Mouse (Mus musculus) ES-E14 (cell line): ENCODE measurements around the gene P2rx1. TPM values are rescaled to one million over a fixed set of nuclear protein-coding genes. Genes with fewer than 3 reads are reported as not detected.

ENCODE experiments used
- DNase-seq: peaks from one replicate; pipeline ENCODE4 v3.0.0-alpha.2; 2013; ENCODE audit warnings: low read depth, low spot score
- H3K27ac ChIP-seq: 2 replicates; pipeline ENCODE4 v1.5.1; 2012; ENCODE audit warnings: low read depth, mild to moderate bottlenecking, low read length, moderate library complexity, mixed read lengths; ENCODE audit not compliant: poor library complexity, insufficient read depth, severe bottlenecking
- H3K36me3 ChIP-seq: 2 replicates; pipeline ENCODE4 v1.6.1; 2012; ENCODE audit warnings: mild to moderate bottlenecking, low read length, moderate library complexity, mixed read lengths; ENCODE audit not compliant: control insufficient read depth, poor library complexity, insufficient read depth, severe bottlenecking
- H3K4me1 ChIP-seq, 2 experiments: fragments of 150-350 bp in 1 of 2; sonication (generic) in 1 of 2; 2 replicates each; pipeline ENCODE4 v1.6.1; 2012; ENCODE audit warnings: low read length in 2 of 2, mild to moderate bottlenecking in 1 of 2, mixed read lengths in 1 of 2; ENCODE audit not compliant: control insufficient read depth in 2 of 2, insufficient read depth in 2 of 2, poor library complexity in 1 of 2
- H3K4me3 ChIP-seq, 2 experiments: fragments of 150-350 bp in 1 of 2; sonication (generic) in 1 of 2; 2 replicates each; pipeline ENCODE4 v1.5.1; 2012; ENCODE audit warnings: low read length in 2 of 2, low read depth in 1 of 2, mild to moderate bottlenecking in 1 of 2, mixed read lengths in 1 of 2; ENCODE audit not compliant: insufficient read depth in 1 of 2, poor library complexity in 1 of 2, severe bottlenecking in 1 of 2
- H3K9ac ChIP-seq: 2 replicates; pipeline ENCODE4 v1.6.1; 2012; ENCODE audit warnings: low read depth, mild to moderate bottlenecking, low read length, mixed read lengths; ENCODE audit not compliant: poor library complexity, insufficient read depth, severe bottlenecking
- H3K9me3 ChIP-seq: fragments of 150-350 bp; sonication (generic); 2 replicates; pipeline ENCODE4 v1.6.1; 2012; ENCODE audit warnings: low read depth, mild to moderate bottlenecking, low read length; ENCODE audit not compliant: control insufficient read depth, insufficient read depth
- CHD2 ChIP-seq: IDR thresholded peaks from 2 replicates; pipeline ENCODE4 v1.6.1; 2014; ENCODE audit warnings: mild to moderate bottlenecking, low read depth, low read length, inconsistent platforms
- HCFC1 ChIP-seq: IDR thresholded peaks from 2 replicates; pipeline ENCODE4 v1.6.1; 2012; ENCODE audit warnings: low read length, inconsistent platforms, borderline replicate concordance; ENCODE audit not compliant: insufficient read depth
- MAFK ChIP-seq: IDR thresholded peaks from 2 replicates; pipeline ENCODE4 v1.6.1; 2014; ENCODE audit warnings: mild to moderate bottlenecking, low read depth, low read length, inconsistent platforms; ENCODE audit not compliant: insufficient read depth
- ZC3H11A ChIP-seq: IDR thresholded peaks from 2 replicates; pipeline ENCODE4 v1.6.1; 2012; ENCODE audit warnings: low read depth, mild to moderate bottlenecking, inconsistent platforms, low read length, borderline replicate concordance
- ZNF384 ChIP-seq: IDR thresholded peaks from 2 replicates; pipeline ENCODE4 v1.6.1; 2012; ENCODE audit warnings: low read depth, low read length, inconsistent platforms
- in situ Hi-C, 2 experiments: fragments of 600-800 bp; cut with MboI; formaldehyde crosslinking; loops; one replicate each; pipeline ENCODE4 v1.15.1; 2025; ENCODE audit warnings: low sequenced_read_pairs in 2 of 2, inconsistent platforms in 1 of 2; ENCODE audit not compliant: unreplicated experiment in 2 of 2
- total RNA-seq: library from RNA; depleted of rRNA; stranded (reverse); fragments of 300-350 nt; gene quantifications from 2 replicates; pipeline ENCODE4 v1.2.3, GENCODE M21; 2012

P2rx1 gene
- total RNA-seq, 1 experiment: 0.36 TPM

DNA sequence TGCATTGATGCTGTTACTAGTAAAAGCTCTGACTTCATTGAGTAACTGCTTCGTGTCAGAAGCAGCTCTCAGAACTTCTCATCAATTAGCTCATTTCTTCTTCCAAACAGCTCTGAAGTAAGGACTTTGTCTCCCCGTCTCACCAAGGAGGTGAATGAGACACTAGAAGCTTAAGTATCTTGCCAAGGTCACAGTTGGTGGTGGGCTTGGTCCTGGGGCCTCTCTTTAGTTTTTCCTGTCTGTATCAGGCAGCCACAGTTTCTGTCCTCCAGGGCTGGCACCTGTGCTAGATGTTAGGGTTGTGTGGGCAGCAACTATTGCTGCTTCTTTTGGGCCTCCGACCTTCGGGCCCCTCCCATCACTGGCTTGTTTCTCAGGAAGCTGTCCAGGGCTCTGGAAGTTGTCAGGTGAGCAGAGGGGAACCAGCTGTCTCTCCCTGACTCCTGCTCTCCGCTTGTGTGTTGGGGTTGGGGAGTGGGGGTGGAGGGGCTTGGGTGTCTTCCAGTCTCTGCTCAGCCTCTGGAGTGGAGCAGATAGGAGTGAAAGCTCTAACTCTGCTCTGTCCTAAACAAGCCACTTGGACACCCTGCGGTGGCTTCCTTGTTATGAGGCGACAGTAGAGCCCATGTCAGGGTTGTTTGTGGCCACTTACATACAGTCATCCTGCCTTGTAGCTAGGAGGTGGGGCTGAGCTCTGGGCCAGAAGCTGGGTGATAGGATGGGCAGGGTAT lies 35.7 kb upstream of the P2rx1 start:
- H3K36me3 ChIP-seq: no peaks in the 10 kb centered on the region
- H3K4me3 ChIP-seq: no peak overlapping the region
- H3K27ac ChIP-seq: no peak overlapping the region
- H3K9me3 ChIP-seq: no peaks in the 10 kb centered on the region
- TF ChIP-seq ZC3H11A: no peak
- no peak for TF ChIP-seq HCFC1
- TF ChIP-seq CHD2: no peak
- TF ChIP-seq MAFK: no peak
- TF ChIP-seq ZNF384: no peak
- in situ Hi-C loops: no loop called here
- no peak overlapping the region for H3K9ac ChIP-seq
- no peak for DNase-seq
- H3K4me1 ChIP-seq: peaks cover 4 to 12% of the 10 kb centered on the region in 2 experiments; a peak in 3 of 4 replicates

DNA sequence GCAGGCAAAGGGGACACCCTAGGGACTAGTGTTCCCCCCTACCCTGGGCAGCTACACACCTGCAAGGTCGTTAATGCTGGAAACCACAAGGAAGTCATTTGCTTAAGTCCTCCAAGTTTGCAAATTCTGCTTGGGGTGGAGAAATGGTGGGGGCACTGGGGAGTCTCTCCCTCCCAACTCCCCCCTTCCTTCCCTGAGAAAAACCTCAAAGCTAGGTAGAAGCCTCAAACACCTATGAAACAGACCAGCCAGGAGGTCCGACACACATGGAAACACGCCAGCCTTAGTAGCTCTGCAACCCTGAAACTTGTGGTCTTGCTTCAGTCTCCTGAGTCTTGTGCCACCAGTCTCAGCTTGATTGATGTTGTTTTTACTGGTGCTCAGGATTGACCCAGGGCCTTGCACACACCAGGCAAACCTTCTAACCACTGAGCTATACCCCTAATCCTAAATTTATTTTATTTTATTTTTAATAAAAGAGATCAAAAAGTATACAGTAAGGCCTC lies 35.1 kb upstream of the P2rx1 start:
- Histone ChIP-seq H3K36me3 (no peaks in the 10 kb centered on the region), H3K4me1 (peaks cover 4 to 12% of the 10 kb centered on the region in 2 experiments; a peak in 3 of 4 replicates), H3K4me3 (no peak overlapping the region), H3K9ac (no peak overlapping the region), H3K27ac (no peak overlapping the region), H3K9me3 (no peaks in the 10 kb centered on the region)
- no peak for TF ChIP-seq CHD2
- TF ChIP-seq MAFK: no peak
- TF ChIP-seq ZNF384: no peak
- TF ChIP-seq HCFC1: no peak
- no peak for TF ChIP-seq ZC3H11A
- in situ Hi-C loops: no loop called here
- no peak for DNase-seq

DNA sequence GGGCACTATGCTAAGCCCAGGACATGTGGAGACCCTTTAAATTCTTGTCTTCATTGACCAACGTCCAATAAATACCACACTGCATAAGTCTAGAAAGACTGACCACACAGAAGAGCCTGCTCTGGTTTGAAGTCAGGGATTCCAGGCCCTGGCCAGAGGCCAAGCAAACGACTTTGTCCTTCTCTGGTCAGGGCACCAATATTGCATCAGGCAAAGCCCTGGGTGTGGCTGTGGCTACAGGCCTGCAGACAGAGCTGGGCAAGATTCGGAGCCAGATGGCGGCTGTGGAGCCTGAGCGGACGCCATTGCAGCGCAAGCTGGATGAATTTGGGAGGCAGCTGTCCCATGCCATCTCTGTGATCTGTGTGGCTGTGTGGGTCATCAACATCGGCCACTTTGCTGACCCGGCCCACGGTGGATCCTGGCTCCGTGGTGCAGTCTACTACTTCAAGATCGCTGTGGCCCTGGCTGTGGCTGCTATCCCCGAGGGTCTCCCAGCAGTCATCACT lies 23.9 kb upstream of the P2rx1 start:
- in situ Hi-C loops: no loop called here
- TF ChIP-seq ZNF384: no peak
- no peak for TF ChIP-seq HCFC1
- no peak for TF ChIP-seq ZC3H11A
- TF ChIP-seq CHD2: no peak

DNA sequence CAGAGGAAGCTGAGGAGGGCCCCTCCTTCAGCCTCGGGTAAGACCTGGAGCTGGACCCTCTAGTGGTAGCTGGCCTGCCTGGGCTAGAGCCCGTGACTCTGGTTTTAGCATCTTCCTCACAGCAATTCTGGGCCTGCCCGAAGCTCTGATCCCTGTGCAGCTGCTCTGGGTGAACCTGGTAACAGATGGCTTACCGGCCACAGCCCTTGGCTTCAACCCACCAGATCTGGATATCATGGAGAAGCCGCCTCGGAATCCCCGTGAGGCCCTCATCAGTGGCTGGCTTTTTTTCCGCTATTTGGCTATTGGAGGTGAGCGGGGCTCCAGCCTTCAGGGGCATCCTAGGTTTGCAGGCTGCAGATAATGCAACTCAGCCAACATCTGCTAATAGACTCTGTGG lies 16.4 kb upstream of the P2rx1 start:
- Histone ChIP-seq H3K36me3 (no peaks in the 10 kb centered on the region; the same call in 1 of the 2 replicates), H3K27ac (no peak overlapping the region), H3K9ac (no peak overlapping the region), H3K4me3 (no peak overlapping the region), H3K4me1 (peaks cover 0 to 7% of the 10 kb centered on the region in 2 experiments; a peak in 2 of 4 replicates), H3K9me3 (no peaks in the 10 kb centered on the region)
- TF ChIP-seq ZC3H11A: no peak
- TF ChIP-seq CHD2: no peak
- TF ChIP-seq ZNF384: no peak
- no peak for TF ChIP-seq HCFC1
- TF ChIP-seq MAFK: no peak
- in situ Hi-C loops: no loop called here
- DNase-seq: no peak

More for the DNA sequence above, 23.9 kb upstream of the P2rx1 start:
- no peak overlapping the region for H3K9ac ChIP-seq
- peak overlapping the region in 1 of 2 experiments; percentile 52; a peak in 2 of 4 replicates for H3K4me3 ChIP-seq
- H3K4me1 ChIP-seq: peaks cover 3 to 8% of the 10 kb centered on the region in 2 experiments; a peak in 2 of 4 replicates
- no peaks in the 10 kb centered on the region for H3K9me3 ChIP-seq
- H3K27ac ChIP-seq: no peak overlapping the region
- H3K36me3 ChIP-seq: no peaks in the 10 kb centered on the region
- DNase-seq: no peak
